Mouse (Mus musculus) adrenal gland, adult 2 months (tissue): Measurements from ENCODE around the gene Dnajc2. TPM values are rescaled to one million over a fixed set of nuclear protein-coding genes. Genes with fewer than 3 reads are reported as not detected.
A peak's percentile ranks its signal among the peaks of the same experiment; 100 is the strongest.

Experiments used
- DNase-seq: peaks from one replicate; pipeline ENCODE4 v3.0.0; 2021
- long read RNA-seq: library from polyadenylated mRNA; stranded (forward); transcript quantifications from one replicate; pipeline ENCODE4 v2.0.0, GENCODE M21; 2021
- polyA plus RNA-seq: library from polyadenylated mRNA; depleted of rRNA; stranded (reverse); fragments of >200 nt; gene quantifications from 2 replicates; pipeline ENCODE4 v1.2.3, GENCODE M21; 2012; rRNA removed
- total RNA-seq, 2 experiments: library from RNA; stranded (reverse); gene quantifications; 2 replicates each; pipeline ENCODE4 v1.2.3; 2021

Dnajc2 gene
- total RNA-seq (10 to 100 TPM; 27.6 to 33.5 TPM), polyA plus RNA-seq (36.7 and 42.7 TPM in 2 replicates)
- long read RNA-seq, transcript Dnajc2-201 (17 exons, 2,133 nt), result major isoform, 16 of 17 reads
- long read RNA-seq, partial matches to known transcripts, result 0 of 17 reads
- long read RNA-seq, other reads (novel, unspliced or antisense), result 0 of 17 reads

GRCm38 (mm10) chr5:21785053-21785452 lies at the start of gene Dnajc2, which contains the start of gene Psmc2:
Dnajc2 (minus strand) TSS chr5:21785251.
Psmc2 (plus strand) TSS chr5:21785283.
- peak; percentile 93 for DNase-seq

GRCm38 (mm10) chr5:21831761-21832160 lies 46.7 kb upstream of the Dnajc2 start:
- DNase-seq, result no peak

GRCm38 (mm10) chr5:21828855-21829254 lies 43.8 kb upstream of the Dnajc2 start:
- no peak for DNase-seq

GRCm38 (mm10) chr5:21827643-21828042 lies 42.6 kb upstream of the Dnajc2 start:
- DNase-seq, result no peak

- DNase-seq, result no peak
Observed at GRCm38 (mm10) chr5:21826370-21826769, 41.3 kb upstream of the Dnajc2 start.

GRCm38 (mm10) chr5:21813994-21814393 lies 28.9 kb upstream of the Dnajc2 start:
- peak; percentile 16 for DNase-seq

- no peak for DNase-seq
Observed at GRCm38 (mm10) chr5:21810924-21811323, 25.9 kb upstream of the Dnajc2 start.

GRCm38 (mm10) chr5:21804837-21805236 lies 19.8 kb upstream of the Dnajc2 start:
- no peak for DNase-seq

- DNase-seq, result no peak
Observed at GRCm38 (mm10) chr5:21803691-21804188, 18.7 kb upstream of the Dnajc2 start.

GRCm38 (mm10) chr5:21802907-21803306 lies 17.9 kb upstream of the Dnajc2 start:
- DNase-seq, result no peak

GRCm38 (mm10) chr5:21792166-21792565 lies 7.1 kb upstream of the Dnajc2 start:
- no peak for DNase-seq

GRCm38 (mm10) chr5:21789061-21789460 lies 4.0 kb upstream of the Dnajc2 start:
- no peak for DNase-seq

GRCm38 (mm10) chr5:21787186-21788105 lies 2.4 kb upstream of the Dnajc2 start:
- no peak for DNase-seq

- DNase-seq, result peak; percentile 94
Observed at GRCm38 (mm10) chr5:21786258-21787185, 1.5 kb upstream of the Dnajc2 start.

GRCm38 (mm10) chr5:21785776-21786175 lies 725 bp upstream of the Dnajc2 start:
- no peak for DNase-seq

- peak; percentile 42 for DNase-seq
Observed at GRCm38 (mm10) chr5:21784161-21785052, 644 bp downstream of the Dnajc2 start.

- no peak for DNase-seq
Observed at GRCm38 (mm10) chr5:21776491-21776890, 8.6 kb downstream of the Dnajc2 start.

- no peak for DNase-seq
Observed at GRCm38 (mm10) chr5:21769841-21770240, 15.2 kb downstream of the Dnajc2 start.

- DNase-seq, result no peak
Observed at GRCm38 (mm10) chr5:21768506-21768905, 16.5 kb downstream of the Dnajc2 start.

GRCm38 (mm10) chr5:21745966-21746365 lies 39.1 kb downstream of the Dnajc2 start:
- no peak for DNase-seq

GRCm38 (mm10) chr5:21744651-21745050 lies 40.4 kb downstream of the Dnajc2 start:
- no peak for DNase-seq
